Mouse (Mus musculus) olfactory bulb, adult 2 months (tissue): ENCODE measurements at regions not wholly inside any gene's neighbourhood (a gene's known extent, or its start where the extent isn't known, plus 50 kb on each side); places are given as distances from the start of the nearest gene placed in this dataset.

Experiments
- H3K27ac ChIP-seq: fragments of 200-500 bp; 2 replicates; pipeline ENCODE4 v1.5.1; 2012; ENCODE audit warnings: low read depth, low read length; ENCODE audit not compliant: insufficient read depth
- H3K4me1 ChIP-seq: fragments of 200-500 bp; 2 replicates; pipeline ENCODE4 v1.6.1; 2012; ENCODE audit warnings: low read length; ENCODE audit not compliant: control insufficient read depth, insufficient read depth
- H3K4me3 ChIP-seq: fragments of 200-500 bp; 2 replicates; pipeline ENCODE4 v1.5.1; 2012; ENCODE audit warnings: mild to moderate bottlenecking, low read depth, low read length, moderate library complexity; ENCODE audit not compliant: insufficient read depth
- CTCF ChIP-seq: fragments of 200-500 bp; IDR thresholded peaks from 2 replicates; pipeline ENCODE4 v1.5.1; 2012; ENCODE audit warnings: low read depth, mild to moderate bottlenecking, low read length, moderate library complexity; ENCODE audit not compliant: insufficient read depth
- POLR2A ChIP-seq: fragments of 200-500 bp; IDR thresholded peaks from 2 replicates; pipeline ENCODE4 v1.6.1; 2012; ENCODE audit warnings: mild to moderate bottlenecking, low read depth, low read length, moderate library complexity; ENCODE audit not compliant: insufficient read depth
- WGBS: fragments of 180-500 bp; shearing (Covaris S2); methylation state at CpG from one replicate; pipeline ENCODE4 v1.1.7; 2018; 5-methylcytosine and 5-hydroxymethylcytosine counted together

GRCm38 (mm10) chr11:19109055-19109454, 90.3 kb upstream of the Meis1 start:
- no peak overlapping the region for H3K27ac ChIP-seq
- TF ChIP-seq CTCF, result no peak
- TF ChIP-seq POLR2A, result no peak
- 83% methylated on average over 4 of the region's 4 CpGs for WGBS
- no peak overlapping the region for H3K4me3 ChIP-seq
- H3K4me1 ChIP-seq, result no peaks in the 10 kb centered on the region

- no peak overlapping the region for H3K27ac ChIP-seq
- TF ChIP-seq POLR2A (no peak), CTCF (no peak)
- H3K4me1 ChIP-seq, result no peaks in the 10 kb centered on the region
- WGBS, result 47% methylated on average over 7 of the region's 7 CpGs
- H3K4me3 ChIP-seq, result no peak overlapping the region
Measured at GRCm38 (mm10) chr11:19111916-19112575, 93.3 kb upstream of the Meis1 start.

- WGBS, result 89% methylated on average over 2 of the region's 2 CpGs
- Histone ChIP-seq H3K4me1 (peaks cover 2% of the 10 kb centered on the region; the same call in 1 of the 2 replicates), H3K27ac (no peak overlapping the region), H3K4me3 (no peak overlapping the region)
- no peak for TF ChIP-seq CTCF
- no peak for TF ChIP-seq POLR2A
Measured at GRCm38 (mm10) chr11:19117121-19117520, 98.3 kb upstream of the Meis1 start.

GRCm38 (mm10) chr11:19118258-19118657, 99.5 kb upstream of the Meis1 start:
- Histone ChIP-seq H3K4me1 (peaks cover 2% of the 10 kb centered on the region; the same call in 1 of the 2 replicates), H3K4me3 (no peak overlapping the region), H3K27ac (no peak overlapping the region)
- TF ChIP-seq POLR2A (no peak), CTCF (no peak)
- WGBS, result 72% methylated on average over 4 of the region's 4 CpGs

GRCm38 (mm10) chr11:19119927-19120827, 101.4 kb upstream of the Meis1 start:
- 69% methylated on average over 8 of the region's 8 CpGs for WGBS
- Histone ChIP-seq H3K27ac (no peak overlapping the region), H3K4me3 (no peak overlapping the region), H3K4me1 (peaks cover 2% of the 10 kb centered on the region; the same call in 1 of the 2 replicates)
- TF ChIP-seq POLR2A (no peak), CTCF (no peak)

- peaks cover 2% of the 10 kb centered on the region; the same call in 1 of the 2 replicates for H3K4me1 ChIP-seq
- H3K27ac ChIP-seq, result no peak overlapping the region
- WGBS, result 27% methylated on average over 3 of the region's 3 CpGs
- no peak for TF ChIP-seq POLR2A
- no peak for TF ChIP-seq CTCF
- H3K4me3 ChIP-seq, result no peak overlapping the region
Measured at GRCm38 (mm10) chr11:19120871-19121270, 102.1 kb upstream of the Meis1 start.

- 72% methylated on average over 2 of the region's 2 CpGs for WGBS
- H3K4me3 ChIP-seq, result no peak overlapping the region
- H3K4me1 ChIP-seq, result no peaks in the 10 kb centered on the region
- TF ChIP-seq CTCF, result no peak
- TF ChIP-seq POLR2A, result no peak
- H3K27ac ChIP-seq, result no peak overlapping the region
Measured at GRCm38 (mm10) chr11:19135375-19136050, 116.7 kb upstream of the Meis1 start.

GRCm38 (mm10) chr11:19138423-19138822, 119.6 kb upstream of the Meis1 start:
- H3K4me3 ChIP-seq, result no peak overlapping the region
- no peaks in the 10 kb centered on the region for H3K4me1 ChIP-seq
- TF ChIP-seq POLR2A, result no peak
- no peak for TF ChIP-seq CTCF
- WGBS, result 63% methylated on average over 5 of the region's 5 CpGs
- no peak overlapping the region for H3K27ac ChIP-seq
